Mouse (Mus musculus): ENCODE results near the gene Nav2.

The Nav2 gene

GRCm38 (mm10) chr7:49251308-49251638 is 342.8 kb downstream of the Nav2 start:
- DNase-seq (ENCODE audit: low read depth), result no peak

- DNase-seq (ENCODE audit: low read depth), result no peak
These were observed 343.9 kb downstream of the Nav2 start for GRCm38 (mm10) chr7:49252444-49252843.

- DNase-seq (ENCODE audit: low read depth), result no peak
These were observed 344.4 kb downstream of the Nav2 start for GRCm38 (mm10) chr7:49252902-49253301.

GRCm38 (mm10) chr7:49255053-49255452 is 346.5 kb downstream of the Nav2 start:
- DNase-seq (ENCODE audit: low read depth), result no peak

- DNase-seq (ENCODE audit: low read depth), result no peak
These were observed 348.9 kb downstream of the Nav2 start for GRCm38 (mm10) chr7:49257234-49257906.

GRCm38 (mm10) chr7:49258088-49258487 is 349.6 kb downstream of the Nav2 start:
- peak; percentile 61 for DNase-seq (ENCODE audit: low read depth)

GRCm38 (mm10) chr7:49261941-49262511 is 353.5 kb downstream of the Nav2 start:
- peak; percentile 73 for DNase-seq (ENCODE audit: low read depth)

GRCm38 (mm10) chr7:49266422-49266821 is 357.9 kb downstream of the Nav2 start:
- DNase-seq (ENCODE audit: low read depth), result no peak

GRCm38 (mm10) chr7:49267621-49268325 is 359.3 kb downstream of the Nav2 start:
- no peak for DNase-seq (ENCODE audit: low read depth)

GRCm38 (mm10) chr7:49268401-49268921 is 359.9 kb downstream of the Nav2 start:
- no peak for DNase-seq (ENCODE audit: low read depth)

- no peak for DNase-seq (ENCODE audit: low read depth)
These were observed 362.3 kb downstream of the Nav2 start for GRCm38 (mm10) chr7:49270855-49271254.

GRCm38 (mm10) chr7:49272445-49273439 is 364.2 kb downstream of the Nav2 start:
- peak; percentile 65 for DNase-seq (ENCODE audit: low read depth)

GRCm38 (mm10) chr7:49273907-49274656 is 365.6 kb downstream of the Nav2 start:
- no peak for DNase-seq (ENCODE audit: low read depth)

- DNase-seq (ENCODE audit: low read depth), result no peak
These were observed 366.2 kb downstream of the Nav2 start for GRCm38 (mm10) chr7:49274676-49275075.

GRCm38 (mm10) chr7:49276163-49276562 is 367.6 kb downstream of the Nav2 start:
- DNase-seq (ENCODE audit: low read depth), result no peak

- DNase-seq (ENCODE audit: low read depth), result no peak
These were observed 369.2 kb downstream of the Nav2 start for GRCm38 (mm10) chr7:49277685-49278084.

- no peak for DNase-seq (ENCODE audit: low read depth)
These were observed 370.0 kb downstream of the Nav2 start for GRCm38 (mm10) chr7:49278531-49278930.

- no peak for DNase-seq (ENCODE audit: low read depth)
These were observed 371.9 kb downstream of the Nav2 start for GRCm38 (mm10) chr7:49280427-49280826.

- no peak for DNase-seq (ENCODE audit: low read depth)
These were observed 373.9 kb downstream of the Nav2 start for GRCm38 (mm10) chr7:49282446-49282845.

GRCm38 (mm10) chr7:49283507-49284361 is 375.2 kb downstream of the Nav2 start:
- no peak for DNase-seq (ENCODE audit: low read depth)

All from fibroblast of lung, adult 2 months (primary cell).